Mouse (Mus musculus) limb, embryonic 14.5 days (tissue): ENCODE results near the gene Pds5b. TPM values are rescaled to one million over a fixed set of nuclear protein-coding genes. Genes with fewer than 3 reads are reported as not detected.

Source experiments
- ATAC-seq: fragments of 200-750 bp; cut with Nextera tagmentation; 2 replicates; pipeline ENCODE4 v1.8.0; 2017; ENCODE audit warnings: low read depth, moderate number of reproducible peaks, moderate TSS enrichment; ENCODE audit not compliant: low FRiP score
- DNase-seq: peaks from one replicate; pipeline ENCODE4 v3.0.0-alpha.2; 2015; ENCODE audit warnings: low spot score
- H3K27ac ChIP-seq: fragments of 300-500 bp; sonication (generic); replicated peaks from 2 replicates; pipeline ENCODE4 v1.5.1; 2014; ENCODE audit warnings: low read depth, mild to moderate bottlenecking, low read length, moderate library complexity, mixed read lengths
- H3K27me3 ChIP-seq: fragments of 300-500 bp; sonication (generic); 2 replicates; pipeline ENCODE4 v1.6.1; 2014; ENCODE audit warnings: low read length, mixed read lengths; ENCODE audit not compliant: control insufficient read depth, insufficient read depth
- H3K36me3 ChIP-seq: fragments of 300-500 bp; sonication (generic); 2 replicates; pipeline ENCODE4 v1.6.1; 2014; ENCODE audit warnings: mild to moderate bottlenecking, low read length, moderate library complexity, mixed read lengths; ENCODE audit not compliant: control insufficient read depth, insufficient read depth
- H3K4me1 ChIP-seq: fragments of 300-500 bp; sonication (generic); 2 replicates; pipeline ENCODE4 v1.6.1; 2014; ENCODE audit warnings: antibody characterized with exemption, low read length, mixed read lengths; ENCODE audit not compliant: control insufficient read depth, insufficient read depth
- H3K4me2 ChIP-seq: fragments of 300-500 bp; sonication (generic); replicated peaks from 2 replicates; pipeline ENCODE4 v1.6.1; 2014; ENCODE audit warnings: low read depth, mild to moderate bottlenecking, low read length, moderate library complexity; ENCODE audit not compliant: severe bottlenecking
- H3K4me3 ChIP-seq: fragments of 300-500 bp; sonication (generic); replicated peaks from 2 replicates; pipeline ENCODE4 v1.5.1; 2014; ENCODE audit warnings: low read length
- H3K9ac ChIP-seq: fragments of 300-500 bp; sonication (generic); 2 replicates; pipeline ENCODE4 v1.6.1; 2014; ENCODE audit warnings: mild to moderate bottlenecking, low read depth, low read length, moderate library complexity; ENCODE audit not compliant: severe bottlenecking
- H3K9me3 ChIP-seq: fragments of 300-500 bp; sonication (generic); 2 replicates; pipeline ENCODE4 v1.6.1; 2016; ENCODE audit warnings: low read length; ENCODE audit not compliant: control insufficient read depth
- POLR2A ChIP-seq: fragments of 200-500 bp; IDR thresholded peaks from 2 replicates; pipeline ENCODE4 v1.8.0; 2012; ENCODE audit warnings: inconsistent platforms, mild to moderate bottlenecking, moderate library complexity, borderline replicate concordance; ENCODE audit not compliant: insufficient read depth, insufficient read length; ENCODE audit errors: extremely low read depth
- WGBS: fragments of 180-500 bp; shearing (Covaris S2); extraction: QIAGEN DNeasy Blood & Tissue Kit; methylation state at CpG from one replicate; pipeline ENCODE4 v1.1.7; 2014; 5-methylcytosine and 5-hydroxymethylcytosine counted together
- polyA plus RNA-seq, 2 experiments: library from polyadenylated mRNA; depleted of rRNA in 1 of 2; stranded (reverse) in 1 of 2; unstranded in 1 of 2; fragments of >200 nt; fragmentation: Nextera tagmentation in 1 of 2; extraction: Ambion mirVana in 1 of 2; gene quantifications; 2 replicates each; pipeline versions ENCODE4 v1.2.1 to v1.2.3; 2012 to 2014

Pds5b gene
- polyA plus RNA-seq, 2 experiments, result 40.0 to 41.6 TPM

- H3K9ac ChIP-seq, result no peak overlapping the region
- DNase-seq (peak; percentile 51), ATAC-seq (no peak)
- no peaks in the 10 kb centered on the region for H3K36me3 ChIP-seq
- no peak overlapping the region for H3K4me2 ChIP-seq
- no peaks in the 10 kb centered on the region for H3K4me1 ChIP-seq
- H3K27ac ChIP-seq, result no peak overlapping the region
- no peak for TF ChIP-seq POLR2A
- no peaks in the 10 kb centered on the region for H3K27me3 ChIP-seq
- no peak overlapping the region for H3K4me3 ChIP-seq
- H3K9me3 ChIP-seq, result no peaks in the 10 kb centered on the region
- WGBS, result 40% methylated on average over 1 of the region's 1 CpGs
Observed at GRCm38 (mm10) chr5:150854506-150854905, 181.0 kb downstream of the Pds5b start.

- no peak overlapping the region for H3K4me3 ChIP-seq
- WGBS, result 47% methylated on average over 5 of the region's 5 CpGs
- no peak overlapping the region for H3K4me2 ChIP-seq
- H3K27me3 ChIP-seq, result no peaks in the 10 kb centered on the region
- ATAC-seq, result no peak
- no peaks in the 10 kb centered on the region for H3K4me1 ChIP-seq
- no peak for TF ChIP-seq POLR2A
- no peak for DNase-seq
- no peaks in the 10 kb centered on the region for H3K36me3 ChIP-seq
- no peak overlapping the region for H3K9ac ChIP-seq
- no peak overlapping the region for H3K27ac ChIP-seq
- no peaks in the 10 kb centered on the region for H3K9me3 ChIP-seq
Observed at GRCm38 (mm10) chr5:150859642-150860194, 186.2 kb downstream of the Pds5b start.

Other genes with a start within 250 kb of the Pds5b start
- gene Zar1l, start 155.6 kb upstream of the Pds5b start, polyA plus RNA-seq (2012; rRNA removed), result not detected in 2 replicates
- not detected in 2 replicates for gene Zar1l, start 155.6 kb upstream of the Pds5b start, polyA plus RNA-seq (2014; fragmentation: Nextera tagmentation; extraction: Ambion mirVana)
- gene Brca2, start 151.1 kb upstream of the Pds5b start, polyA plus RNA-seq (2012; rRNA removed), result 20.6 and 25.9 TPM in 2 replicates
- gene Brca2, start 151.1 kb upstream of the Pds5b start, polyA plus RNA-seq (2014; fragmentation: Nextera tagmentation; extraction: Ambion mirVana), result 15.9 and 19.6 TPM in 2 replicates
- gene N4bp2l1, start 76.6 kb upstream of the Pds5b start, polyA plus RNA-seq (2012; rRNA removed), result 5.9 and 6.1 TPM in 2 replicates
- 4.3 and 5.4 TPM in 2 replicates for gene N4bp2l1, start 76.6 kb upstream of the Pds5b start, polyA plus RNA-seq (2014; fragmentation: Nextera tagmentation; extraction: Ambion mirVana)
- 28.5 and 35.0 TPM in 2 replicates for gene N4bp2l2, start 7.6 kb upstream of the Pds5b start, polyA plus RNA-seq (2012; rRNA removed)
- gene N4bp2l2, start 7.6 kb upstream of the Pds5b start, polyA plus RNA-seq (2014; fragmentation: Nextera tagmentation; extraction: Ambion mirVana), result 52.6 and 57.3 TPM in 2 replicates